Mouse (Mus musculus) CH12.LX (cell line): ENCODE measurements around the gene Plpp3.

Experiments used
- CTCF ChIP-seq, 2 experiments: IDR thresholded peaks in 1 of 2; conservative IDR thresholded peaks in 1 of 2; 2 replicates each; pipeline ENCODE4 v1.5.1; 2011 to 2012; ENCODE audit warnings: low read depth in 2 of 2, low read length in 2 of 2, improper control_type of control experiment in 1 of 2, inconsistent platforms in 1 of 2, mild to moderate bottlenecking in 1 of 2, moderate library complexity in 1 of 2
- HCFC1 ChIP-seq: IDR thresholded peaks from 2 replicates; pipeline ENCODE4 v1.6.1; 2012; ENCODE audit warnings: low read depth, mild to moderate bottlenecking, inconsistent platforms, low read length, improper control_type of control experiment
- PAX5 ChIP-seq: IDR thresholded peaks from 2 replicates; pipeline ENCODE4 v1.6.1; 2012; ENCODE audit warnings: low read length, inconsistent platforms, mixed read lengths
- SIN3A ChIP-seq: IDR thresholded peaks from 2 replicates; pipeline ENCODE4 v1.6.1; 2012; ENCODE audit warnings: low read length, improper control_type of control experiment, inconsistent platforms
- USF1 ChIP-seq: IDR thresholded peaks from 2 replicates; pipeline ENCODE4 v1.6.1; 2014; ENCODE audit warnings: low read depth, mild to moderate bottlenecking, inconsistent platforms, low read length, improper control_type of control experiment
- ZKSCAN1 ChIP-seq: IDR thresholded peaks from 2 replicates; pipeline ENCODE4 v1.6.1; 2012; ENCODE audit warnings: low read depth, inconsistent platforms, low read length, improper control_type of control experiment, borderline replicate concordance

GRCm38 (mm10) chr4:105265041-105265440, 107.9 kb downstream of the Plpp3 start:
- TF ChIP-seq ZKSCAN1 (no peak), PAX5 (no peak), CTCF (conservative IDR thresholded peaks at IDR 0.05 in 1 of 2, IDR thresholded peaks at IDR 0.05 in 1 of 2; ENCODE audit: low read depth in 2 of 2, low read length in 2 of 2) (no peak), SIN3A (no peak), USF1 (no peak), HCFC1 (no peak)
